Mouse (Mus musculus): ENCODE measurements around the gene Pld4. TPM values are rescaled to one million over a fixed set of nuclear protein-coding genes. Genes with fewer than 3 reads are reported as not detected.

Pld4 gene
- polyA plus RNA-seq, 1 experiment from 2014 or later: 3.4 TPM

DNA sequence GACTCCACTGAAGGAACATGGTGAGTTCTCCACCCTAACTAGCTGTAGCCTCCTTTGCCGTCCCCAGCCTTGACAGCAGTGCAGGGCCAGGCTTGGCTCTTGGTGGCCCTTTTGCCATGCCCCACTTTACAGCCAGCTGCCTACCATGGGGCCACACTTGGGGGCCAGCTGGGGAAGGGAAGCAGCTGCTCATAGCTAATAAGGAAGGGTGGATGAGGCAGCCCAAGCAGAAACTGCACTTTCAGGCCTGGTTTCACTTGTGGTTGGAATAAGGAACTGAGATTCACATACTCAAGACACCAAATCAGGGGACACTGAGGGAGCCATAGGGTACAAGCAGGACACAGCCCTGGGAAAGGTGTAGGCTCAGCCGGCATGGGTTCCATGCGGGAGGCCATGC, 1.6 kb downstream of the Pld4 start:
- no peak overlapping the region for H3K9ac ChIP-seq (replicated peaks; ENCODE audit: low read length)
- DNase-seq (ENCODE audit: low spot score) (no peak), ATAC-seq (replicated peaks; ENCODE audit: insufficient number of reproducible peaks, low FRiP score, low TSS enrichment, low read depth) (no peak)
- H3K27me3 ChIP-seq (ENCODE audit: control insufficient read depth, insufficient read depth, low read length): no peaks in the 10 kb centered on the region
- H3K4me1 ChIP-seq (ENCODE audit: control insufficient read depth, insufficient read depth, low read length): no peaks in the 10 kb centered on the region
- 91% methylated on average over 3 of the region's 3 CpGs for WGBS
- no peaks in the 10 kb centered on the region for H3K9me3 ChIP-seq (replicated peaks; ENCODE audit: control insufficient read depth, low read length)
- no peak overlapping the region for H3K4me2 ChIP-seq (ENCODE audit: low read depth, low read length)
- no peaks in the 10 kb centered on the region for H3K36me3 ChIP-seq (replicated peaks; ENCODE audit: control insufficient read depth, insufficient read depth, low read depth, low read length)
- H3K4me3 ChIP-seq (ENCODE audit: low read depth, low read length): no peak overlapping the region
- H3K27ac ChIP-seq (replicated peaks; ENCODE audit: low read depth, low read length): no peak overlapping the region

DNA sequence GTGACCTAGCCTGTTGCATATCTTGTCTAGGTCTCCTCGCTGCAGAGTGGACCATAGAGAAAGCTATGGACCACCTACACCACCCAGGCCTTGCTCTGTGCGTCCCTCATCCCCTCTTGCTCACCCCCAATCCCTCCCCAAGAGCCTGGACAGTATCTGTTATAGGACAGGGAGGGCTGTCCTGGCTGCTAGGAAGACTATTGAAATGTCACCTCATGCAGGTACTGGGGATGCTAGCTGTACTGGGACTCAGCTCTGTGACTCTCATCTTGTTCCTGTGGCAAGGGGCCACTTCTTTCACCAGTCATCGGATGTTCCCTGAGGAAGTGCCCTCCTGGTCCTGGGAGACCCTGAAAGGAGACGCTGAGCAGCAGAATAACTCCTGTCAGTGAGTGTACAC, 2.7 kb downstream of the Pld4 start:
- H3K27ac ChIP-seq (replicated peaks; ENCODE audit: low read depth, low read length): no peak overlapping the region
- 76% methylated on average over 4 of the region's 4 CpGs for WGBS
- H3K9me3 ChIP-seq (replicated peaks; ENCODE audit: control insufficient read depth, low read length): no peaks in the 10 kb centered on the region
- DNase-seq (ENCODE audit: low spot score): no peak
- H3K36me3 ChIP-seq (replicated peaks; ENCODE audit: control insufficient read depth, insufficient read depth, low read depth, low read length): no peaks in the 10 kb centered on the region
- H3K27me3 ChIP-seq (ENCODE audit: control insufficient read depth, insufficient read depth, low read length): no peaks in the 10 kb centered on the region
- H3K4me3 ChIP-seq (ENCODE audit: low read depth, low read length): no peak overlapping the region
- no peaks in the 10 kb centered on the region for H3K4me1 ChIP-seq (ENCODE audit: control insufficient read depth, insufficient read depth, low read length)
- no peak for ATAC-seq (replicated peaks; ENCODE audit: insufficient number of reproducible peaks, low FRiP score, low TSS enrichment, low read depth)
- H3K4me2 ChIP-seq (ENCODE audit: low read depth, low read length): no peak overlapping the region
- H3K9ac ChIP-seq (replicated peaks; ENCODE audit: low read length): no peak overlapping the region

DNA sequence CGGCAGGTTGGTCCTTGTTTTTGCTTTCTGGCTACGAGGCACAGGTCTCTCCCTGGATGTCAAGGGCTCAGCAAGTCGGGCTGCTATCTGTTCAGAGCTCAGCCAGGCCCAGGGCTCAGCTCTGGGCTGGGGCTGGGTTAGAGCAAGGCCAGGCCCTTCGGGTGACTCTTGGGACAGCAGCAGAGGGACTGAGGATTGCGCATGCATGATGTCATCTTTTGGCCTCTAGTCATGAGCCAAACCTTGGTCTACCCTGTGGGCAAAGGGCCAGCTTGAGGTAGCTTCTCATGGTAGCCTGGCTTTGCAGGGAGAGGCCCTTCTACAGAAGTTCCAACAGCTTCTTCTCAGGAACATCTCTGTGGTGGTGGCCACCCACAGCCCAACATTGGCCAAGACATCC, 3.7 kb downstream of the Pld4 start:
- Histone ChIP-seq H3K27me3 (ENCODE audit: control insufficient read depth, insufficient read depth, low read length) (no peaks in the 10 kb centered on the region), H3K4me2 (ENCODE audit: low read depth, low read length) (no peak overlapping the region), H3K27ac (replicated peaks; ENCODE audit: low read depth, low read length) (no peak overlapping the region), H3K9me3 (replicated peaks; ENCODE audit: control insufficient read depth, low read length) (no peaks in the 10 kb centered on the region), H3K4me1 (ENCODE audit: control insufficient read depth, insufficient read depth, low read length) (no peaks in the 10 kb centered on the region), H3K9ac (replicated peaks; ENCODE audit: low read length) (no peak overlapping the region), H3K4me3 (ENCODE audit: low read depth, low read length) (no peak overlapping the region), H3K36me3 (replicated peaks; ENCODE audit: control insufficient read depth, insufficient read depth, low read depth, low read length) (no peaks in the 10 kb centered on the region)
- WGBS: 88% methylated on average over 5 of the region's 5 CpGs
- DNase-seq (ENCODE audit: low spot score): no peak
- ATAC-seq (replicated peaks; ENCODE audit: insufficient number of reproducible peaks, low FRiP score, low TSS enrichment, low read depth): no peak

DNA sequence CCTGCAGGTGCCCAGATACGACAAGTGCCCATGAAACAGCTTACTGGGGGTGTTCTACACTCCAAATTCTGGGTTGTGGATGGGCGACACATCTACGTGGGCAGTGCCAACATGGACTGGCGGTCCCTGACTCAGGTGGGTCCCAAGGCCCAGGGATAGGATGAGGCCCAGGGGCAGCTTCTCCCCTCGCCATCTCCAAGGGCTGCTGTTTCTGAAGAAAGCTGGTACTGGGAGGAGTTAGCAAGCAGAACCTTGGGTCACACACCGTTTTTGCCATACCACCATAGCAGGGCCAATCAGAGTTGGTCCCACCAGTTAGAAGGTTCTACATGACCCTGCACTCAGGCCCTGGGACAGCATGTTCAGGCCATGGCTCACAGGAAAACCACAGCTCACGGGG, 4.5 kb downstream of the Pld4 start:
- H3K4me3 ChIP-seq (ENCODE audit: low read depth, low read length): no peak overlapping the region
- no peak for ATAC-seq (replicated peaks; ENCODE audit: insufficient number of reproducible peaks, low FRiP score, low TSS enrichment, low read depth)
- no peak overlapping the region for H3K27ac ChIP-seq (replicated peaks; ENCODE audit: low read depth, low read length)
- no peak overlapping the region for H3K9ac ChIP-seq (replicated peaks; ENCODE audit: low read length)
- 86% methylated on average over 7 of the region's 7 CpGs for WGBS
- no peaks in the 10 kb centered on the region for H3K4me1 ChIP-seq (ENCODE audit: control insufficient read depth, insufficient read depth, low read length)
- no peak for DNase-seq (ENCODE audit: low spot score)
- no peak overlapping the region for H3K4me2 ChIP-seq (ENCODE audit: low read depth, low read length)
- H3K27me3 ChIP-seq (ENCODE audit: control insufficient read depth, insufficient read depth, low read length): no peaks in the 10 kb centered on the region
- H3K9me3 ChIP-seq (replicated peaks; ENCODE audit: control insufficient read depth, low read length): no peaks in the 10 kb centered on the region
- no peaks in the 10 kb centered on the region for H3K36me3 ChIP-seq (replicated peaks; ENCODE audit: control insufficient read depth, insufficient read depth, low read depth, low read length)

- Histone ChIP-seq H3K27ac (replicated peaks; ENCODE audit: low read depth, low read length) (no peak overlapping the region), H3K4me2 (ENCODE audit: low read depth, low read length) (no peak overlapping the region), H3K4me1 (ENCODE audit: control insufficient read depth, insufficient read depth, low read length) (no peaks in the 10 kb centered on the region), H3K4me3 (ENCODE audit: low read depth, low read length) (no peak overlapping the region), H3K27me3 (ENCODE audit: control insufficient read depth, insufficient read depth, low read length) (no peaks in the 10 kb centered on the region), H3K9me3 (replicated peaks; ENCODE audit: control insufficient read depth, low read length) (no peaks in the 10 kb centered on the region), H3K36me3 (replicated peaks; ENCODE audit: control insufficient read depth, insufficient read depth, low read depth, low read length) (no peaks in the 10 kb centered on the region), H3K9ac (replicated peaks; ENCODE audit: low read length) (no peak overlapping the region)
- ATAC-seq (replicated peaks; ENCODE audit: insufficient number of reproducible peaks, low FRiP score, low TSS enrichment, low read depth) (no peak), DNase-seq (ENCODE audit: low spot score) (no peak)
- 88% methylated on average over 7 of the region's 7 CpGs for WGBS
Measured at GRCm38 (mm10) chr12:112766586-112766985, 6.1 kb downstream of the Pld4 start.

GRCm38 (mm10) chr12:112767036-112767890, 6.8 kb downstream of the Pld4 start:
- no peaks in the 10 kb centered on the region for H3K27me3 ChIP-seq (ENCODE audit: control insufficient read depth, insufficient read depth, low read length)
- no peak overlapping the region for H3K9ac ChIP-seq (replicated peaks; ENCODE audit: low read length)
- no peaks in the 10 kb centered on the region for H3K4me1 ChIP-seq (ENCODE audit: control insufficient read depth, insufficient read depth, low read length)
- H3K36me3 ChIP-seq (replicated peaks; ENCODE audit: control insufficient read depth, insufficient read depth, low read depth, low read length): no peaks in the 10 kb centered on the region
- H3K9me3 ChIP-seq (replicated peaks; ENCODE audit: control insufficient read depth, low read length): no peaks in the 10 kb centered on the region
- H3K4me3 ChIP-seq (ENCODE audit: low read depth, low read length): no peak overlapping the region
- ATAC-seq (replicated peaks; ENCODE audit: insufficient number of reproducible peaks, low FRiP score, low TSS enrichment, low read depth): no peak
- DNase-seq (ENCODE audit: low spot score): no peak
- WGBS: 94% methylated on average over 16 of the region's 16 CpGs
- no peak overlapping the region for H3K27ac ChIP-seq (replicated peaks; ENCODE audit: low read depth, low read length)
- no peak overlapping the region for H3K4me2 ChIP-seq (ENCODE audit: low read depth, low read length)

DNA sequence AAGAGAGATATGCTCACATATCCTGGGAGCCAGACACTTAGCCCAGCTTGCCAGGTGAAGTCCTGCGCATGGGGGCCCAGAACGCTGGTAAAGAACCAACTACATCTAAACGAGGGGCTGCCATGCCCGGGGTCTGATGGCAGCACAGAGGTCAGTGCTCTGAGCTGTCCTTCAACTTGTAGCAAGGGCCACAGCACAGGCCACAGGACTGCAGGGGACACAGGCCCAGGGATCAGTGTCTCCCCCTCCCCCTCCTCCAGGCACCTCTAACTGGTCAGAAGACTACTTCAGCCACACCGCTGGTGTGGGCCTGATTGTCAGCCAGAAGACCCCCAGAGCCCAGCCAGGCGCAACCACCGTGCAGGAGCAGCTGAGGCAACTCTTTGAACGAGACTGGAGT, 7.7 kb downstream of the Pld4 start:
- H3K27ac ChIP-seq (replicated peaks; ENCODE audit: low read depth, low read length): no peak overlapping the region
- H3K27me3 ChIP-seq (ENCODE audit: control insufficient read depth, insufficient read depth, low read length): no peaks in the 10 kb centered on the region
- no peaks in the 10 kb centered on the region for H3K36me3 ChIP-seq (replicated peaks; ENCODE audit: control insufficient read depth, insufficient read depth, low read depth, low read length)
- H3K4me1 ChIP-seq (ENCODE audit: control insufficient read depth, insufficient read depth, low read length): no peaks in the 10 kb centered on the region
- ATAC-seq (replicated peaks; ENCODE audit: insufficient number of reproducible peaks, low FRiP score, low TSS enrichment, low read depth) (no peak), DNase-seq (ENCODE audit: low spot score) (no peak)
- H3K4me2 ChIP-seq (ENCODE audit: low read depth, low read length): no peak overlapping the region
- no peak overlapping the region for H3K4me3 ChIP-seq (ENCODE audit: low read depth, low read length)
- no peak overlapping the region for H3K9ac ChIP-seq (replicated peaks; ENCODE audit: low read length)
- WGBS: 85% methylated on average over 8 of the region's 8 CpGs
- no peaks in the 10 kb centered on the region for H3K9me3 ChIP-seq (replicated peaks; ENCODE audit: control insufficient read depth, low read length)

DNA sequence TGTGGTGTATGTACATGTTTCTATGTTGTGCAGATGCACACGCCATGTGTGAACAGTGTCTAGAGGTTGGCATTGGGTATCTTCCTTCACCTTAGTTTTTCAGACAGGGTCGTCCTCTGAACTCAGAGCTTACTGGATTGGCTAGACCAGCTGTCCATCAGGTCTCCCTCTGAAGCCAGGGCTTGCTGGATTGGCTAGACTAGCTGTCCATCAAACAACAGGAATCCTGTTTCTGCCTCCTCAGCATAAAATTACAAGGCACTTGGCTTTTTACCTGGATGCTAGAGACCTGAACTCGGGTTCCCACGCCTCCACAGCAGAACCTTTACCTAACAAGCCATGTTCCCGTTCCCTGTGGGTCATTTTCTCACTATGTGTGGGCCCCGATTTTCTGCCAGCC, 8.6 kb downstream of the Pld4 start:
- Histone ChIP-seq H3K9ac (replicated peaks; ENCODE audit: low read length) (no peak overlapping the region), H3K9me3 (replicated peaks; ENCODE audit: control insufficient read depth, low read length) (no peaks in the 10 kb centered on the region), H3K27me3 (ENCODE audit: control insufficient read depth, insufficient read depth, low read length) (no peaks in the 10 kb centered on the region), H3K4me2 (ENCODE audit: low read depth, low read length) (no peak overlapping the region), H3K4me1 (ENCODE audit: control insufficient read depth, insufficient read depth, low read length) (no peaks in the 10 kb centered on the region), H3K27ac (replicated peaks; ENCODE audit: low read depth, low read length) (no peak overlapping the region), H3K4me3 (ENCODE audit: low read depth, low read length) (no peak overlapping the region), H3K36me3 (replicated peaks; ENCODE audit: control insufficient read depth, insufficient read depth, low read depth, low read length) (no peaks in the 10 kb centered on the region)
- ATAC-seq (replicated peaks; ENCODE audit: insufficient number of reproducible peaks, low FRiP score, low TSS enrichment, low read depth) (no peak), DNase-seq (ENCODE audit: low spot score) (no peak)
- WGBS: 79% methylated on average over 6 of the region's 6 CpGs

Data from embryonic facial prominence, embryonic 11.5 days (tissue).